Mouse (Mus musculus): Measurements from ENCODE around the gene Smyd3.

DNA sequence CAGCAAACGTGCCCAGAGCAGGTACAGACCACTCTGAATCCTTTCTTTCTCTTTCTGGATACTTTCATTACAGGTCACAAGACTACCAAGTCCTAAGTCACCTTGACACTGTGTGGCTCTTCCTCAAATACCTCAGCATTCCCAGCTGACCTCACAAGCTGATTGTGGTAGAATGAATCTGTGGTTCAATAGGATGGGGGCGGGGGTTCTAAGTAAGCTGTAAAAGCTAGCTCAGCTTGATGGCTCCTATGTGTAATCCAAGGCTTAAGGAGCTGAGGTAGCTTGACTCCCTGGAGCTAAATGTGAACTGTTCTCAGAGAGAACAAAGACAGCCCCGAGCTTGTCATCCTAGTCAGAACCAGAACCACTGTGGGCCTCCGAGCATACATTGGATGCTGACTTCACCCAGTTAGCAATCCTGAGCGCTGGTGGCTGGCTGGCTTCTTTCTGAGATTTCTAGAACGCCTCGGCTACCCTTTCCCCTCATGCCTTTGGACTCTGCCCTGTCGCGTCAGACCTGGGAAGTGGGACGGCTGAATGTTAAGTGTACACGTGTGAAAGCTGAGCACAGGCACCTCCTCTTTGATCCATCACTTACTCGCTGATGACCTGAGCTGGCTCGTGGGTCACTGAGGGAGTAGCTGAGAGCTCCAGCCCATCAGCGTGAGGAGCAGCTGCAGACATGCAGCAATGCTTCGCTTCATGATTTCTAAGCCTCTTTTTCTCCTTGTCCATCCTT, 131.4 kb downstream of the Smyd3 start:
- no peak for TF ChIP-seq CTCF (IDR thresholded peaks at IDR 0.05; ENCODE audit: low read depth)
- no peak for TF ChIP-seq EP300 (optimal IDR thresholded peaks at IDR 0.05)

All from stomach, postnatal 0 days (tissue).